Mouse (Mus musculus): Measurements from ENCODE around the gene Ephb1.

The Ephb1 gene

GRCm38 (mm10) chr9:101911176-101911866, 443.2 kb downstream of the Ephb1 start:
- DNase-seq (ENCODE audit: low read depth, low spot score), result no peak

GRCm38 (mm10) chr9:101909491-101909890, 445.0 kb downstream of the Ephb1 start:
- DNase-seq (ENCODE audit: low read depth, low spot score), result no peak

GRCm38 (mm10) chr9:101908849-101909248, 445.6 kb downstream of the Ephb1 start:
- DNase-seq (ENCODE audit: low read depth, low spot score), result no peak

- DNase-seq (ENCODE audit: low read depth, low spot score), result no peak
Observed at GRCm38 (mm10) chr9:101907747-101908255, 446.7 kb downstream of the Ephb1 start.

- no peak for DNase-seq (ENCODE audit: low read depth, low spot score)
Observed at GRCm38 (mm10) chr9:101903406-101903805, 451.1 kb downstream of the Ephb1 start.

- no peak for DNase-seq (ENCODE audit: low read depth, low spot score)
Observed at GRCm38 (mm10) chr9:101897851-101898250, 456.6 kb downstream of the Ephb1 start.

GRCm38 (mm10) chr9:101883295-101883694, 471.2 kb downstream of the Ephb1 start:
- no peak for DNase-seq (ENCODE audit: low read depth, low spot score)

GRCm38 (mm10) chr9:101877109-101877987, 477.1 kb downstream of the Ephb1 start:
- no peak for DNase-seq (ENCODE audit: low read depth, low spot score)

GRCm38 (mm10) chr9:101875306-101875705, 479.2 kb downstream of the Ephb1 start:
- no peak for DNase-seq (ENCODE audit: low read depth, low spot score)
